Mouse (Mus musculus): ENCODE measurements around the gene Apeh.

GRCm38 (mm10) chr9:108094998-108095411, 599 bp upstream of the Apeh start:
- TF ChIP-seq POLR2A (IDR thresholded peaks at IDR 0.05; ENCODE audit: extremely low read depth, insufficient read depth, low read length): no peak
- TF ChIP-seq CTCF (IDR thresholded peaks at IDR 0.05; ENCODE audit: low read depth, low read length): no peak
